Mouse (Mus musculus) testis, adult 2 months (tissue): Measurements from ENCODE around the gene Ntrk1. TPM values are rescaled to one million over a fixed set of nuclear protein-coding genes. Genes with fewer than 3 reads are reported as not detected.

Experiments used
- H3K27ac ChIP-seq: fragments of 200-500 bp; 2 replicates; pipeline ENCODE4 v1.5.1; 2012; ENCODE audit warnings: low read depth, low read length; ENCODE audit not compliant: control insufficient read depth, insufficient read depth
- H3K27me3 ChIP-seq: fragments of 200-500 bp; 2 replicates; pipeline ENCODE4 v1.6.1; 2012; ENCODE audit warnings: mild to moderate bottlenecking, low read length, moderate library complexity; ENCODE audit not compliant: control insufficient read depth, insufficient read depth
- H3K36me3 ChIP-seq: fragments of 200-500 bp; 2 replicates; pipeline ENCODE4 v1.6.1; 2012; ENCODE audit warnings: mild to moderate bottlenecking, low read length; ENCODE audit not compliant: control insufficient read depth, insufficient read depth
- H3K4me1 ChIP-seq: fragments of 200-500 bp; 2 replicates; pipeline ENCODE4 v1.6.1; 2012; ENCODE audit warnings: low read length; ENCODE audit not compliant: control insufficient read depth, insufficient read depth
- H3K4me3 ChIP-seq: fragments of 200-500 bp; 2 replicates; pipeline ENCODE4 v1.5.1; 2012; ENCODE audit warnings: low read depth, mild to moderate bottlenecking, low read length, moderate library complexity, mixed read lengths; ENCODE audit not compliant: control insufficient read depth
- CTCF ChIP-seq: fragments of 200-500 bp; IDR thresholded peaks from 2 replicates; pipeline ENCODE4 v1.5.1; 2012; ENCODE audit warnings: low read depth, mild to moderate bottlenecking, inconsistent platforms, low read length, moderate library complexity; ENCODE audit not compliant: control insufficient read depth, insufficient read depth, insufficient replicate concordance
- POLR2A ChIP-seq: fragments of 200-500 bp; IDR thresholded peaks from 2 replicates; pipeline ENCODE4 v1.6.1; 2012; ENCODE audit warnings: low read depth, mild to moderate bottlenecking, inconsistent platforms, low read length, moderate library complexity; ENCODE audit not compliant: control insufficient read depth
- polyA plus RNA-seq: library from polyadenylated mRNA; depleted of rRNA; stranded (reverse); fragments of >200 nt; gene quantifications from 2 replicates; pipeline ENCODE4 v1.2.3, GENCODE M21; 2012

Ntrk1 gene
- polyA plus RNA-seq, 1 experiment = 0.64 TPM

- Histone ChIP-seq H3K27me3 (no peaks in the 10 kb centered on the region), H3K36me3 (no peaks in the 10 kb centered on the region), H3K4me1 (peaks cover 5% of the 10 kb centered on the region), H3K4me3 (no peak overlapping the region), H3K27ac (no peak overlapping the region)
- no peak for TF ChIP-seq CTCF
- no peak for TF ChIP-seq POLR2A
Observed at GRCm38 (mm10) chr3:87764506-87764905, 30.5 kb downstream of the Ntrk1 start.

DNA sequence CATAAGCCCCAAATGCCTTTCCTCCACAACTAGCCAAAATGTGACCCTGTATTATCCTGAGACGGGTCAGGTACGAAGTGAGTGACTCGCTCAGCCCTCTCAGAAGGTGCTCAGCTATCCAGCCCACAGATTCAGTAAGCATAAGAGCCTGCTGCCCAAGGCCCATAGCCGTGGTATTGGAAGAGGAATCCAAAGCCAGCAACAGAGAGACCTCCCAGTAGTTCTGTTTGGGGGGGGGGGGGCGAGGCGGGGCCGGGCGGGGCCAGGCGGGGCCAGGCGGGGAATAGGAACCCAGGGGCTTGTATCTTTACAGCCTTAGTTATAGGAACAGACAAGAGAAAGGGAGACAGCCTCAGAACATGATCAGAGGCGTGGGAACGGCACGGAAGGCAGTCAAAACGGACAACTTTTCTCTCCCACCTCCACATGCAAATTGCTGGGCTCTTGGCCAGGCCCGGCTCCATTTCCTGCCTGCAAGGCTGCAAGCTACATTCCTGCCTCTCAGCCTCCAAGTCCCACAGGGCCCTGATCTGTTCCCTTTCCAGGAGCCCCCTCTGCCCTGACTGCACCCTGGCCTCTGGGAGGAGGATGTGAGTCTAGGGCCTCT lies 31.2 kb downstream of the Ntrk1 start:
- TF ChIP-seq CTCF (0 out of 2 replicates have a peak, but pooled peaks have one; percentile 7), POLR2A (no peak)
- Histone ChIP-seq H3K36me3 (no peaks in the 10 kb centered on the region), H3K4me1 (peaks cover 10% of the 10 kb centered on the region), H3K27me3 (no peaks in the 10 kb centered on the region), H3K27ac (no peak overlapping the region), H3K4me3 (no peak overlapping the region)

GRCm38 (mm10) chr3:87763202-87763601 lies 31.8 kb downstream of the Ntrk1 start:
- peaks cover 7% of the 10 kb centered on the region for H3K4me1 ChIP-seq
- H3K4me3 ChIP-seq = no peak overlapping the region
- H3K27me3 ChIP-seq = no peaks in the 10 kb centered on the region

DNA sequence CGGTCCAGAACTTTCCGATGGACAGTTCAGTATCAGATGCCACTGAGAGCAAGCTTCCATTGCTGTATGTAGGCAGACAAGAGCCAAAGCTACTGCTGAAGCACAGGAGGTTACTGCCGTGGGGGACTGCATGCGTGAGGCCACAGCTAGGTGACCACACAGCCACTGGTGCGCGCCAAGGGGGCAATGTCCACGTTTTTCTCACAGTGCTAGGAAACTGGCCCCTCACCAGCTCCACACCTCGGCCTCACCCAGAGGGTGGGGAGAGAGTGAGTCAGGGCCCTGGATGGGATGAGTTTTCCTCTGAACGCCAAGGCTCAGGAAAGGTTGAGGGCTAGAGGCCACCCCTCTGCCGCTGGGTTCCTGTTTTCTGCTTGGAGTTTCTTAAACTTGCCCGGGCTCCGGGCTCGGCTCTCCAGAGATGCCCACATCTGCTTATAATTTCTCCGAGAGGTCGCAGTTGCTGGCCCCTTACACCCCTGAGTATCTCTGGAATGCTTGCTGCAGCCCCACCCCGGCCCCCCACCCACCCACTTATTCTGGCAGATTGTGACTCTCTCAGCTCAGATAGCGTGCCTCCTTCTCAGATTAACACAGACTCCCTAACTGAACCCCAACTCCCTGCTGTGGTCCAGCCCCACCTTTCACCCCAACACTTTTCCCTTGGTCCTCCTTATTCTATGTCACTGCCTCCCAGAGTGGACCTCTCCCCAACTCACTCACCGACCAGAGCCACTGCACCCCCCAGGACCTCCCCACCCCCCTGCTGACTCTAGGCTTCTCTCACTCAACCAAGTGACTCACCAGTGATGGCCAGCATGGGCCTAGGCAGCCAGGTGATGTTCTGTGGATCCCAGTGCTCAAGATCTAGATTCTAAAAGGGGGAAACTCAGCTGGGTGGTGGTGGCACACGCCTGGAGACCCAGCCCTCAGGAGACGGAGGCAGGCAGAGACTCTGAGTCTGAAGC lies 33.3 kb downstream of the Ntrk1 start:
- Histone ChIP-seq H3K27me3 (no peaks in the 10 kb centered on the region), H3K4me1 (peaks cover 11% of the 10 kb centered on the region), H3K36me3 (no peaks in the 10 kb centered on the region), H3K4me3 (no peak overlapping the region), H3K27ac (no peak overlapping the region)
- no peak for TF ChIP-seq POLR2A
- no peak for TF ChIP-seq CTCF

More at GRCm38 (mm10) chr3:87763202-87763601, 31.8 kb downstream of the Ntrk1 start:
- Histone ChIP-seq H3K27ac (no peak overlapping the region), H3K36me3 (no peaks in the 10 kb centered on the region)
- TF ChIP-seq CTCF = no peak
- TF ChIP-seq POLR2A = no peak

DNA sequence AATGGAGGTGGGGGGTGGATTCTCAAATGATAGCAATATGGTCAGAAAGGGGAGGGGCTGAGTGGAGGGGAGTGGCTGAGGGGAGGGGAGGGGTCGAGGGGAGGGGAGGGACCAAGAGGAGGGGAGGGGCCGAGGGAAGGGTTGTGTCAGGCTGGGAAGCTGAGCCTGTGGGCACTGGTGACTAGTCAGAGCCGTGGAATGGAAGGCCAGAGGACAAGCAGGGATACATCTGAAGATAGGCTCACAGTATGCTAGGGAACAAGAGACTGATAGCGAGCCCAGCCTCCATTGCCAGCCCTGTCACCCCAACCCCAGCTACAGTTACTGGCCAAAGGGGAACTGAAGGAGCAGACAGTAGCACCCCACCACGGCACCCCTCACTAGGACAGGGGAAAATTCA lies 36.3 kb downstream of the Ntrk1 start:
- Histone ChIP-seq H3K27ac (no peak overlapping the region), H3K4me1 (peaks cover 21% of the 10 kb centered on the region), H3K4me3 (peak overlapping the region; percentile 89), H3K27me3 (no peaks in the 10 kb centered on the region), H3K36me3 (no peaks in the 10 kb centered on the region)
- TF ChIP-seq CTCF (no peak), POLR2A (no peak)

DNA sequence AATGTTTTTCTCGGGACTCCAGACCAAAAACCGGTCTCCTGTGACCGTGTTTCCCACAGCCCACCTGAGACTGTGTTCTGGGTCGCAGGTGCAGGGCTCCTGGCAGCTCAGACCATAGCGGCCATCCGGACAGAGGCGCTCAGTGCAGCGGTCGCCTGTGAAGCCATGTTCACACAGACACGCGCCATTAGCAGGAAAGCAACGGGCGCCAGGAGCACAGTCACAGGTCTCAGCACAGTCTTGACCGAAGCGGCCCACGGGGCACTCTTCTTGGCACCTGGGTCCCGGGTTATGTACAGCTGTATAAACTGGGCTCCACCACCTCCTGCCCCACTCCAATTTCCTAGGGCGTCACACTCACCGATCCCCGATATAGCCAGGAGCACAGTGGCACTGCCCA lies 38.5 kb downstream of the Ntrk1 start:
- no peak for TF ChIP-seq POLR2A
- TF ChIP-seq CTCF = peak; percentile 4; the same call in 1 of the 2 replicates
- H3K27me3 ChIP-seq = no peaks in the 10 kb centered on the region
- H3K4me3 ChIP-seq = peak overlapping the region; percentile 34
- no peak overlapping the region for H3K27ac ChIP-seq
- H3K4me1 ChIP-seq = peaks cover 21% of the 10 kb centered on the region
- H3K36me3 ChIP-seq = no peaks in the 10 kb centered on the region

GRCm38 (mm10) chr3:87755964-87756363 lies 39.0 kb downstream of the Ntrk1 start:
- H3K27me3 ChIP-seq = no peaks in the 10 kb centered on the region
- no peaks in the 10 kb centered on the region for H3K36me3 ChIP-seq
- peak; percentile 88 for TF ChIP-seq CTCF
- TF ChIP-seq POLR2A = no peak
- H3K4me3 ChIP-seq = peak overlapping the region; percentile 24
- no peak overlapping the region for H3K27ac ChIP-seq
- H3K4me1 ChIP-seq = peaks cover 21% of the 10 kb centered on the region
